Mouse (Mus musculus): Measurements from ENCODE around the gene Hcrtr1.
A peak's percentile ranks its signal among the peaks of the same experiment; 100 is the strongest.

Gene Hcrtr1

GRCm38 (mm10) chr4:130167814-130168213 lies 28.7 kb upstream of the Hcrtr1 start:
- no peak for DNase-seq (ENCODE audit: low spot score)

- DNase-seq (ENCODE audit: low spot score), result no peak
Observed at GRCm38 (mm10) chr4:130167321-130167720, 28.2 kb upstream of the Hcrtr1 start.

- DNase-seq (ENCODE audit: low spot score), result no peak
Observed at GRCm38 (mm10) chr4:130166592-130166991, 27.4 kb upstream of the Hcrtr1 start.

GRCm38 (mm10) chr4:130166061-130166460 lies 26.9 kb upstream of the Hcrtr1 start:
- DNase-seq (ENCODE audit: low spot score), result no peak

GRCm38 (mm10) chr4:130164121-130164520 lies 25.0 kb upstream of the Hcrtr1 start:
- DNase-seq (ENCODE audit: low spot score), result no peak

- no peak for DNase-seq (ENCODE audit: low spot score)
Observed at GRCm38 (mm10) chr4:130163391-130163861, 24.3 kb upstream of the Hcrtr1 start.

- DNase-seq (ENCODE audit: low spot score), result no peak
Observed at GRCm38 (mm10) chr4:130161349-130161748, 22.2 kb upstream of the Hcrtr1 start.

GRCm38 (mm10) chr4:130156812-130157371 lies 17.7 kb upstream of the Hcrtr1 start:
- no peak for DNase-seq (ENCODE audit: low spot score)

GRCm38 (mm10) chr4:130154250-130154649 lies 15.1 kb upstream of the Hcrtr1 start:
- no peak for DNase-seq (ENCODE audit: low spot score)

GRCm38 (mm10) chr4:130148405-130148804 lies 9.2 kb upstream of the Hcrtr1 start:
- no peak for DNase-seq (ENCODE audit: low spot score)

GRCm38 (mm10) chr4:130141786-130142185 lies 2.6 kb upstream of the Hcrtr1 start:
- no peak for DNase-seq (ENCODE audit: low spot score)

GRCm38 (mm10) chr4:130140992-130141402 lies 1.8 kb upstream of the Hcrtr1 start:
- DNase-seq (ENCODE audit: low spot score), result no peak

- DNase-seq (ENCODE audit: low spot score), result peak; percentile 80
Observed at GRCm38 (mm10) chr4:130138441-130139213, 532 bp downstream of the Hcrtr1 start.

GRCm38 (mm10) chr4:130133399-130133798 lies 5.8 kb downstream of the Hcrtr1 start:
- DNase-seq (ENCODE audit: low spot score), result no peak

GRCm38 (mm10) chr4:130131448-130132105 lies 7.6 kb downstream of the Hcrtr1 start:
- no peak for DNase-seq (ENCODE audit: low spot score)

- no peak for DNase-seq (ENCODE audit: low spot score)
Observed at GRCm38 (mm10) chr4:130130641-130131350, 8.4 kb downstream of the Hcrtr1 start.

GRCm38 (mm10) chr4:130130082-130130481 lies 9.1 kb downstream of the Hcrtr1 start:
- DNase-seq (ENCODE audit: low spot score), result no peak

GRCm38 (mm10) chr4:130128907-130129306 lies 10.3 kb downstream of the Hcrtr1 start:
- no peak for DNase-seq (ENCODE audit: low spot score)

- no peak for DNase-seq (ENCODE audit: low spot score)
Observed at GRCm38 (mm10) chr4:130125935-130126334, 13.2 kb downstream of the Hcrtr1 start.

GRCm38 (mm10) chr4:130125164-130125563 lies 14.0 kb downstream of the Hcrtr1 start:
- no peak for DNase-seq (ENCODE audit: low spot score)

- DNase-seq (ENCODE audit: low spot score), result no peak
Observed at GRCm38 (mm10) chr4:130124110-130124509, 15.0 kb downstream of the Hcrtr1 start.

- DNase-seq (ENCODE audit: low spot score), result no peak
Observed at GRCm38 (mm10) chr4:130123020-130123419, 16.1 kb downstream of the Hcrtr1 start.

Data from testis, postnatal 14 days (tissue).